Mouse (Mus musculus) spleen, adult 12 weeks (tissue): ENCODE data around the gene Ing3.

Experiments
- DNase-seq: peaks from one replicate; pipeline ENCODE4 v3.0.0; 2022; ENCODE audit warnings: low spot score

Gene Ing3

DNA sequence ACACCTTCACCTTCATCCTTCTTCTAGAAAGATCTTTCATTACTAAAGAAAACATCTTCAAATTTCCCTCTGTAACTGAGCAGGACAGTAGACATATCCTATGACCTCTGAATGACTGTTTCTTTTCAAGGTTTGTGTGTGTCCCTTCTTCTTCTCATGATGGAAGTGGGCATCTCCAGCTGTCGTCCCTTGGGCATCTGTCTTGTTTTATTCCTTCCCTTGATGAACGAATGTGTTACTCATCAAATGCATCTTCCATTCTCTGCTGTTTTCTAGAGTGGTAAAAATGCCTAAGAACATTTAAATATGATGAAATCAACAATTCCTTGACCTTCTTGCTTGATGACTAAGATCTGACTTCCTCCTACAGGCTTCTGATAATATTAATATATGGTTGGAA is 43.7 kb downstream of the Ing3 start:
- DNase-seq: no peak

GRCm38 (mm10) chr6:21998131-21998530 is 48.8 kb downstream of the Ing3 start:
- DNase-seq: no peak

DNA sequence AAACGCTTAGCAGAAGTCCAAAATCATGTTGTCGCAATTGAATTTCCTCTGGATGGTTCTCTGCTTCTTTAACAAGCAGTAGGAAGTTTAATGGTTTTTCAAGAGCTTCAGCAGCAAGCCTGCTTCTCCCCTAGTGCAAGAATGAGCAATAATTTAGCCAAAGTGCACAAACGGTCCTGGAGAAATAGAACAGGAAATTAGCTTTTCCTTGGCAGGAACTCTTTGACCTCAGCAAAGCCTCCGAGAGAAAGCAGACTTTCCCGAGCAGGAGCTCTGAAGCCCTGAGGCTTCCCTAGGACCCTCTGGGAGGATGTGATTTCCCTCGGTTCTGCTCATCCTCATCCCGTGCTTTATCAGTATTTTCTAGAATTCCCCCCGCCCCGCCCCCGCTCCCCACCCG is 49.7 kb downstream of the Ing3 start:
- no peak for DNase-seq

GRCm38 (mm10) chr6:22000086-22000485 is 50.7 kb downstream of the Ing3 start:
- DNase-seq: no peak

DNA sequence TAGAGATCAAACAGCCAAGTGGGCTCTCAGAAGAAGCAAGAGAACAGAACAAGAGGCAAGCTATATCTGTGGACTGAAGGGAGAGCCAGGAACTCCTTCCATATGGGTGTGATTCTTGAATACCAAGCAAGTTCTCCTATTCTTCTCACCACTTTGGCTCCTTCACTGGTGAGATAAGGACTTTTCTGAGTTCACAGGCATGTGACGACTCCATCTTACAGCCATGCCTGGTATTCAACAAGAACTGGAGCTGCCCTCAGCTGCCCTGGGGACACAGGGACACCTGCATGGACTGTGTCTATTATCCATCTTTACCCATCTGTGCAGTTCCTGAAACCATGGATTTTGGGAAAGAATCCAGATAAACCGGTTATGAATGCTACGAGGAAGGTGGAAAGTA is 51.5 kb downstream of the Ing3 start:
- no peak for DNase-seq

GRCm38 (mm10) chr6:22001284-22001916 is 52.0 kb downstream of the Ing3 start:
- DNase-seq: no peak

DNA sequence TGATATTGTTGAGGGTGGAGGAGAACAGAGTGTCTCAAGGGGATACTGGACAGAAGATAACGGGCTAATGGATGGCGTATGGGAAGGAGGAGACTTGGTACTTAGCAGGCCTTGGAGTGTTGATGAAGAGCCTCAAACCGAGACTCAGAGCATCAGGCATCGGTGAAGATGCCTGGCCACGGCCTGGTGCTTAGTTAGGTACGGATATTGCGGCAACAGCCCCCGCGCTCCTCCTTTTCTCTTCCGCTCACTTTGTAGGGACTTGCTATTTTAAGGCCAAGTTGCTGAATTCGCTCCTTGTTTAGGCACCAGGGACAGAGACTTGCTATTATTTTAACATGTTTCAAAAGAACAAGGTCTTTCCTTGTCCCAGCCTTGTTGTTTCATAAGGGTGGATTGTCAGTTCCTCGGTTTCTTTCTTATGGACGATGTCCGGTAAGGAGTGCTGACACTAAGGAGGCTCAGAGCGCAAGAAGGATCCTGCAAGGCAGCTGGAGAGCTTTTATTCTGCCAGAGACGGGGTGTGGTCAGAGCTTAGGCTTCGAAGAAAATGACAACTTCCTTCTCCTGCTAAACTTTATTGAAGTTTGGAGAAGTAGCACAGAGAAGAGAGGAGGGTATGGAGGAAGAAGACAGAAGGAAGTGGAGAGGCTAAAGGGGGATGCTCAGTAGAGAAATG is 53.3 kb downstream of the Ing3 start:
- DNase-seq: no peak

DNA sequence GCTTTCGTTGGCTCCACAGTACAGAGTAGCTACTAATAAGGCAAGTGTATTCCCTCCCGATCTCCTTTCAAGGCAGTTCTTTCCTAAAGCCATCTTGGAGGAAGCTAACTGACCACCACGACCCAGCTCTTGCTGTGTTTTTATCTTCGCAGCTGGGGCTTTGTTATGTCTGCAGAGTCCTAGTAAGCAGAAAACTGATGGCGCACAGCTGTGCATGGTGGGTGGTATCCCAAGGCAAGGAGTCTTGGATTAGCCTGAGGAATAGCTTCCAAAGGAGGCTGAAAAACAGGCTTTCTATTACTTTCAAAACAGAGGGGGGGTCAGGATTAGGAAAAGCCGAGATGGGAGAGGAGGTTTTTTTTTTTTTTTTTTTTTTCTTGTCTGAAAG is 53.8 kb downstream of the Ing3 start:
- no peak for DNase-seq

GRCm38 (mm10) chr6:22003959-22004543 is 54.7 kb downstream of the Ing3 start:
- no peak for DNase-seq

- no peak for DNase-seq
Measured at GRCm38 (mm10) chr6:22008346-22008745, 59.0 kb downstream of the Ing3 start.

GRCm38 (mm10) chr6:22010258-22010657 is 60.9 kb downstream of the Ing3 start:
- DNase-seq: no peak

- DNase-seq: no peak
Measured at GRCm38 (mm10) chr6:22010761-22011281, 61.5 kb downstream of the Ing3 start.

GRCm38 (mm10) chr6:22011546-22011945 is 62.2 kb downstream of the Ing3 start:
- DNase-seq: no peak

- no peak for DNase-seq
Measured at GRCm38 (mm10) chr6:22012099-22012498, 62.7 kb downstream of the Ing3 start.

DNA sequence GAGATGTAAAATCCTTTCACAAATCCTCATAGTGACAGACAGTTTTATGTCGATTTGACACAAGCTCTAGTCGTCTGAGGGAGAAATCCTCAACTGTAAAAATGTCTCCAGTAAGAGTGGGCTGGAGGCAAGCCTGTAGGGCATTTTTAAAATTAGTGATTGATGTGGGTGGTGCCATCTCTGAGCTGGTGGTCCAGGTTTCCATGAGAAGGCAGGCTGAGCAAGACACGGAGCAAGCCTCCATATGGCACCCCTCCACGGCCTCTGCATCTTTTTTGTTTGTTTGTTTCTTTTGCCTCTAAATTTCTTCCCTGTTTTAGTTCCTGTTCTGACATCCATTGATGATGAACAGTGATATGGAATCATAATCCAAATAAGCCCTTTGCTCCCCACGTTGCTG is 63.1 kb downstream of the Ing3 start:
- no peak for DNase-seq

GRCm38 (mm10) chr6:22013394-22013793 is 64.0 kb downstream of the Ing3 start:
- no peak for DNase-seq

GRCm38 (mm10) chr6:22014291-22014911 is 65.0 kb downstream of the Ing3 start:
- DNase-seq: no peak

GRCm38 (mm10) chr6:22017631-22018030 is 68.3 kb downstream of the Ing3 start:
- no peak for DNase-seq

DNA sequence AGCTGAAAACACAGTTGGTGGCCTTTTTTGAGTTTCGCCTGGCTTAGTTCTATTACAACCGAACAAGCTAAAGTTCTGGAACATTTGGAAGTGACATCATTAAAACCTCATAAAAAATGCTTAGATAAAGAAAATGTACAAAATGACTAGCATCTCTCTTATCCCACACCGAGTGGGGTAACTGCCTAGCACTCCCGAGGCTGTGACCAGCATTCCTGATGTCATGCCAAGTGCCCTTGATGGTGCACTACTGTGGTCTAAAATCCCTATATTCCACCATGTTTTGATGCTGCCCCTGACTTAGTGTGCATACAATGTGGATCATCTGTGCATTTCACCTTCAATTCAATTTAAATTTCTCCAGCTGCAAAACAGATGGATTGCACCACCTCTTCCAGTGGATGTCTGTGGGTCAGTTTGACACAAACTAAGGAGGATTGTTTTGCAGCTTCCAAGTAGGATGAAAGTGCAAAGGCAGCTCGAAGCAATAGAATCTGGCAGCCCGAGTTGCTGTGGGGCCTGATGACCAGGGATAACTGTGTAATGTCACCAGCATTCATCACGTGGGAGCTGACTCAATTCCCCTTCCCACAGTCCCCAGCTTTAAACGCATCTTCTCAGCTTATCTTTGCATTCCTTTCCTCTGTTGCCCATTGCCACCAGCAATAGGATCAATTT is 69.5 kb downstream of the Ing3 start:
- DNase-seq: no peak

DNA sequence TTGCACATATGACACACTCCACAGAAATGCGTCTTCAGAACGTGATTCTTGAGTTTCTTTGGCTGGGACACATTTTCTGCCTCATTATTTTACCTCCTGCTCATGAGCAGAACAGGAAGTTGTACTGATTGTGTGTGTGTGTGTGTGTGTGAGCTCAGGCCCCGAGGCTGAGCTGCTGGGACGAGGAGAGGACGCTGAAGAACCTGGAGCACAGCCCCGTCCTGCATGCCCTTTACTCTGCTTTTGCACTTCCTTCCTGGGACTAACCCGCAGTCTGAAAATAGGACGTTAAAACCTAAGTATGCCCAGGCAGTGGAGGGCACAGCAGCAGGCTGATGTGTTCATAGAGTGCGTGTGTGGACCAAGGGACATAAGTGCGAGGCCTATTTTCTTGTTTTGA is 70.3 kb downstream of the Ing3 start:
- DNase-seq: no peak

- no peak for DNase-seq
Measured at GRCm38 (mm10) chr6:22020696-22021095, 71.3 kb downstream of the Ing3 start.

DNA sequence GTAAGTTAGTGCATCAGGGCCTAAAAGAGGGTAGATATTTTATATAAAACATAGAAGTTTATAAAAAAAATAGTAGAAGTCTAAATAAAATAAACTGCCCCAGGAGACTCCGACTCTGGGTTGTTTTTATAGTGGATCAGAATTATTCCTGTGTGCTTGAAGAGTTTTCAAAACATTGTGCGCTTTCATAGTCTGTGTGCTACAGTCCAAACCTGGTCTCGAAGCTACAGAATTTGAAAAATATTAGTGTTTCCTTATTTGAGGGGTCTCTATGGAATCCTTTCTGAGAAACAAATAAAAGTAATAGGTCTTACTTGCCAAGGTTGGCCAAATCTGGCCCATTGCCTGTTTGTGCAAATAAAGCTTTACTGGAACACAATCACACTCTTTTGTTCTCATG is 71.9 kb downstream of the Ing3 start:
- DNase-seq: no peak
